Mouse (Mus musculus) stomach, postnatal 0 days (tissue): Measurements from ENCODE around the gene Fkbp5.

Source experiments
- CTCF ChIP-seq: IDR thresholded peaks from 2 replicates; pipeline ENCODE4 v1.5.1; 2016; ENCODE audit warnings: antibody characterized with exemption, low read depth, mild to moderate bottlenecking, moderate library complexity
- EP300 ChIP-seq: optimal IDR thresholded peaks from 2 replicates; pipeline ENCODE3; 2016; ENCODE audit warnings: antibody characterized with exemption

DNA sequence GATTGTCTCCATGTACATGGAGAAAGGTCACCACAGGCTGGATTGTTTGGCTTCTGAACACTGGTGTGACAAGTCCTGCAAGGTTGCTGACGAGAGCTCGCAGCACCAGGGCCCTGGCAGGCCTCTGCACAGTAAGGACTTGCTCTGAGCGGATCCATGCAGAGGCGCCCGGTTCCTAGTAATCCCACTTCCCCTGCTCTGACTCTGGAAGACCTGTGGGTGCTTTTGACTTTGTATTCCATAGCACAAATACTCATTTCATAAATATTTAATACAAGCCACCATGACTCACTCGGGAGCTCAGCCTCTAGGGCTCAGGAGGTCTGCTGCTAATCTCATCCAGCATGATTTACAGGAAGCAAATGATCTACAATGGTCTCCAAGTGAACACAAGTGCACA is 97.7 kb downstream of the Fkbp5 start:
- TF ChIP-seq CTCF: no peak
- no peak for TF ChIP-seq EP300
